Mouse (Mus musculus): ENCODE data around the gene Asb1.

Gene Asb1

DNA sequence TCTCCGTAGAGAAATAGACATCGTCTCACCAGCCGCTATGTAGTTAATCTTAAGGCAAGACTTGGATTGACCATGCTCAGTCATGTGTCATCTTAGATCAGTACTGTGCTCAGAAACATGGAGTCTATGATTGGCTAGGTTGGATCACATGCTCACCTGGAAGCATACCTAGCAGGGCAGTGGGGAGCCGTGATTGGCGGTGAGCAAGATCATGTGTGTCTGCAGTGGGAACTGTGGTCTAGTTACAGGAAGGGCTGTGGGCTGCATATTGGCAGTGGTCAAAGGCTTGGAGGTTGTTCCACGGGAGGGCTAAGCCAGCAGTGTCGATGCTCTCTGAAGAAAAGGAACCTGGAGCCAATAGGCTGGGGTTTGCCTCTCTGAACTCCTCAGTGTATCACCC is 66.4 kb downstream of the Asb1 start:
- no peak for DNase-seq (ENCODE audit: low spot score in 2 of 2)

DNA sequence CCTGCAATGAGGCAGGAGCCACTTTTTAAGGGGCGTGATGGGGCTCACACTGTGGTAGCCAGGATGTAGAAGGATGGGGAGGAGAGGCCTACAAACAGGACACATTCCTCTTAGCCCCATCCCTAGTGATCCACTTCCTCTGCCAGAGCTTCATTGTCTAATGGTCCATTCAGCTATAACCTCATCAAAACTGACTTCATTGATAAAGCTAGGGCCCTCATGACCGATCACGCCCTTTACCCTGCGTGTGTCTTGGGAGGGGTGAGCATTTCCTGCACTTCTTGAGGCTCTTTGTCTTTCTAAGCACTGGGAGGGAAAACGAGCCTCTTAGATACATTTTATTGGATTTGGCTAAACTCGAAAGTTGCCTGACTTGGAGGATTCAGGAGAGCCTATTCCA is 66.8 kb downstream of the Asb1 start:
- DNase-seq (ENCODE audit: low spot score in 2 of 2), result no peak

Measured in frontal cortex, postnatal 14 days (tissue).